Mouse (Mus musculus) liver, embryonic 15.5 days (tissue): ENCODE results near the gene Gm4792. TPM values are rescaled to one million over a fixed set of nuclear protein-coding genes. Genes with fewer than 3 reads are reported as not detected.

Experiments used
- ATAC-seq: fragments of 200-750 bp; cut with Nextera tagmentation; 2 replicates; pipeline ENCODE4 v1.8.0; 2017; ENCODE audit warnings: moderate number of reproducible peaks, mild to moderate bottlenecking, moderate library complexity; ENCODE audit not compliant: insufficient read depth
- H3K27ac ChIP-seq: fragments of 300-500 bp; sonication (generic); replicated peaks from 2 replicates; pipeline ENCODE4 v1.5.1; 2015; ENCODE audit warnings: mild to moderate bottlenecking, inconsistent platforms
- H3K27me3 ChIP-seq: fragments of 300-500 bp; sonication (generic); 2 replicates; pipeline ENCODE4 v1.6.1; 2015; ENCODE audit warnings: mild to moderate bottlenecking, inconsistent platforms
- H3K36me3 ChIP-seq: fragments of 300-500 bp; sonication (generic); replicated peaks from 2 replicates; pipeline ENCODE4 v1.6.1; 2015; ENCODE audit warnings: moderate library complexity, mild to moderate bottlenecking, inconsistent platforms
- H3K4me1 ChIP-seq: fragments of 300-500 bp; sonication (generic); replicated peaks from 2 replicates; pipeline ENCODE4 v1.6.1; 2015; ENCODE audit warnings: inconsistent platforms
- H3K4me2 ChIP-seq: fragments of 300-500 bp; sonication (generic); 2 replicates; pipeline ENCODE4 v1.6.1; 2015; ENCODE audit warnings: moderate library complexity, mild to moderate bottlenecking, inconsistent platforms
- H3K4me3 ChIP-seq: fragments of 300-500 bp; sonication (generic); replicated peaks from 2 replicates; pipeline ENCODE4 v1.5.1; 2015; ENCODE audit warnings: mild to moderate bottlenecking, inconsistent platforms
- H3K9ac ChIP-seq: fragments of 300-500 bp; sonication (generic); 2 replicates; pipeline ENCODE4 v1.6.1; 2015; ENCODE audit warnings: moderate library complexity, mild to moderate bottlenecking, inconsistent platforms
- H3K9me3 ChIP-seq: fragments of 300-500 bp; sonication (generic); replicated peaks from 2 replicates; pipeline ENCODE4 v1.6.1; 2016; ENCODE audit warnings: inconsistent platforms
- WGBS: fragments of 180-500 bp; shearing (Covaris S2); methylation state at CpG from one replicate; pipeline ENCODE4 v1.1.7; 2015; ENCODE audit warnings: mixed read lengths; ENCODE audit not compliant: insufficient replicate concordance; 5-methylcytosine and 5-hydroxymethylcytosine counted together
- polyA plus RNA-seq: library from polyadenylated mRNA; unstranded; fragments of >200 nt; fragmentation: Nextera tagmentation; extraction: Ambion mirVana; gene quantifications from 2 replicates; pipeline ENCODE4 v1.2.1, GENCODE M21; 2015

Gene Gm4792
- polyA plus RNA-seq, 1 experiment from 2014 or later: not detected

DNA sequence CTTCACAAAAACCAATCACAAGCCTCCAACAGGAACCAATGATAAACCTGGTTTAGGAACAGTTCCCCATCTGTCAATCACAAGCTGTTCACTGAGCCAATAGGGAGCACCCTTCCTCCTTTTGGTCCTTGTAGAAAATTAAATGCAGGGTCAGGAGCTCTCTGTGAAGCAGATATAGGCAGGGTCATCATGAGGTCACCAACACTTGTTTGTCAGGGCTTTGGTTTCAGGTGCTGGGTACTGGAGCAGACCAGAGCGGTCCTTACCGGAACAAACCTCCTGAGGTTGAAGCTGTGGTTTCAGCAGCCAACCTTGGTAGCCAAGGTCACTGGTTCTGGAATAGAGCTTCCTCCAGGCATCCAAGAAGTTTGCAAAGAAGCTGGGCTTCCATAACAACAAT, 798 bp upstream of the Gm4792 start:
- Histone ChIP-seq H3K27me3 (peaks cover 5% of the 10 kb centered on the region; the same call in 1 of the 2 replicates), H3K4me2 (no peak overlapping the region), H3K9ac (no peak overlapping the region), H3K9me3 (no peaks in the 10 kb centered on the region), H3K27ac (no peak overlapping the region), H3K36me3 (no peaks in the 10 kb centered on the region), H3K4me1 (no peaks in the 10 kb centered on the region), H3K4me3 (no peak overlapping the region)
- WGBS: 81% methylated on average over 2 of the region's 2 CpGs
- no peak for ATAC-seq

DNA sequence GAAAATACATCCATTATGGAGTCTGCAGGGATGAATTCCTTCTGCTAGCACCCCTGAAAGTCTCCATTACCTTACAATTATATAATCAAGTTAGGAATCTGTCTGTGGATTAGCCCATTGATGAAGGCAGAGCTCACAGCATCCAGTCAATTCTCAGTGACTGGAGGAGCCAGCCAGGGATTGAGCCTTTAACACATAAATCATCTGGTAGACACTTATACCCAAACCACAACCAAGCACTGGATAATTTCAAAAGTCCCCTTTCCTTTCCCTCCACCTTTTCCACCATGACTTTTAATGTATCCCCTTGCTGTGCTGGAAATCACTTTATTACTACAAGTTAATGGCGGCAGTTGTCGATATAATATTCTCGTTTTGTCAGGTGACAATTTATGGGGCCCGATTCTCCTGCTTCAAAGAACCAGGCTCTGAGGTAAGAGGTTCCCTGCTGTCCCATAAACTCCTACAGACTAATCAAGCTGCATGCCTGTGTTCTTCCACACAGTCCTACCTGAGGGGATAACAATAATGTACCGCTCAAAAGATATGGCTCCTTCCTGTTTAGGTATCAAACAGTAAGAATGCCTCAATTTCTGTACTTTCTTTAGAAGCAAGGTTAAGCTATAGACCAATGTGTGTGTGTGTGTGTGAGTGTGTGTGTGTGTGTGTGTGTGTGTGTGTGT, 2.4 kb downstream of the Gm4792 start:
- Histone ChIP-seq H3K4me1 (no peaks in the 10 kb centered on the region), H3K9ac (no peak overlapping the region), H3K27me3 (peaks cover 5% of the 10 kb centered on the region; the same call in 1 of the 2 replicates), H3K9me3 (no peaks in the 10 kb centered on the region), H3K4me3 (no peak overlapping the region), H3K4me2 (no peak overlapping the region), H3K27ac (no peak overlapping the region), H3K36me3 (no peaks in the 10 kb centered on the region)
- ATAC-seq: no peak
- WGBS: 77% methylated on average over 5 of the region's 5 CpGs

DNA sequence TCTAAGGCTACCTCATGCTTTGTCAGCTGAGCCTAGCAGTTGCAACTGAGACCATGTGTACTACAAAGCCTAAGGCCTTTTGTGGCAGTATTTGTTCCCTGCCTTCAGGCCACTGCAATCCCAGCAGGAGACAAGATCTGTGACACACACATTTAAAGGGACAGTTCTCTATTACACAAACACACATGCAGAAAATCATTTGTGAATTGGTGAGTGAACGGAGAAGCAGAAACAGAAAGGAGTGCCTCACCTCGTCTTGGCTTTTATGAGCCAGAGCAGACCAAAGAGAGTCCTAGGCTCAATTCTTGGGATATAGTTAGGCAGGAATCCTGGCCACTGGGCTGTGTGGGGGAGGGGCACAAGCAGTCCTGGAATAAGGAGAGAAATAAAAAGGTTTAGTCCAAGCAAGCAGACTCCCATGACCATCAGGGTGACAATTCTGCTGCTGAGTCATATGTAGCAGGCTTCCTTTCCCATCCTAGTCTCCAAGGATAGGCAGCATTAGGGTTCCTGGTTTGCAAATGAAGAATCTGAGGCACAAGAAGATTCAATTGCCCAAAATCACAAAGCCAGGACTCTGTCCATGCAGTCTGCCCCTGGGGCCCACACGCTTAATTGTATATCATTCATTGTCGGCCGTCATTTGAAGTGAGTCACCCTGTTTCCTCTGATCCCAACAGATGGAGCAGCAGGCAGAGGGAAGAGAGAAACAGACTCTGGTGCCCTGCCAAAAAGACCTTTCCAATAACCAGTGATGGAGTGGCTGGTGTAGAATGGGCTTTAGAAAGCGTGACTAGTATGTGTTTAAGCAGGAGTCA, 3.4 kb downstream of the Gm4792 start:
- Histone ChIP-seq H3K4me3 (no peak overlapping the region), H3K9me3 (no peaks in the 10 kb centered on the region), H3K36me3 (no peaks in the 10 kb centered on the region), H3K27me3 (peaks cover 5% of the 10 kb centered on the region; the same call in 1 of the 2 replicates), H3K4me2 (no peak overlapping the region), H3K27ac (no peak overlapping the region), H3K9ac (no peak overlapping the region), H3K4me1 (no peaks in the 10 kb centered on the region)
- WGBS: 55% methylated on average over 6 of the region's 6 CpGs
- ATAC-seq: no peak

DNA sequence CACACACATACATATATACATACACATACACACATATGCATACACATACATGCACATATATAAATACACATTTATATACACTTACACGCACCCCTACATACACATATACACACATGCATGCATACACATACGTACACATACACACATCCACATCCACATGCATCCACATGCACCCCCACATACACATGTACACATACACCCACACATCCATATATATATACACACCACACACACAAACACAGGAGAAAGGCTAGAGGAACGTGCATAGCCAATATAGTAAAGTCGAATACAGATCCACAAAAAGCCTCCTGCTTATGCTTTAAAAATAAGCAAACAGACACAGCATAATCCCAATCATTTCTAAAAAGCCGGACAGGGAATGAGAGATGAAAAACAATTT, 4.1 kb downstream of the Gm4792 start:
- H3K9ac ChIP-seq: no peak overlapping the region
- H3K27me3 ChIP-seq: peaks cover 5% of the 10 kb centered on the region; the same call in 1 of the 2 replicates
- H3K36me3 ChIP-seq: no peaks in the 10 kb centered on the region
- H3K27ac ChIP-seq: no peak overlapping the region
- H3K4me2 ChIP-seq: no peak overlapping the region
- no peak overlapping the region for H3K4me3 ChIP-seq
- H3K4me1 ChIP-seq: no peaks in the 10 kb centered on the region
- 65% methylated on average over 5 of the region's 5 CpGs for WGBS
- ATAC-seq: no peak
- no peaks in the 10 kb centered on the region for H3K9me3 ChIP-seq

DNA sequence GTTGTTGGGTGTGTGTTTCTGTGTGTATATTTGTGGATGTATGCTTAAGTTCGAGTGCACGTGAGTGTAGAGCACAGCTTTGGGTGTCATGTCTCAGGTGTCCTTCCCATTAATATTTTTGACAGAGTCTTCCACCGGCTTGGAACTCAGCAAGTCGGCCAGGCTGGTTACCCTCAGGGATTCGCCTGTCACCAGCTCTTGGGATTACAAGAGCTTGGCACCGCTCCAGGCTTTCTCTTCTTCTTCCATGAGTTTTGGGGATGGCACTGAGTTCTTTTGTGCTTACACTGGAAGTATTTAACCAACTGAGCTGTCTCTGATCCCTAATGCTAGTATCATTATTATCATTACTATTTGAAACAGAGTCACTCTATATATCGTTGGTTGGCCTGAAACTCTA, 15.7 kb downstream of the Gm4792 start:
- 77% methylated on average over 7 of the region's 7 CpGs for WGBS
- Histone ChIP-seq H3K4me1 (no peaks in the 10 kb centered on the region), H3K4me3 (no peak overlapping the region), H3K36me3 (no peaks in the 10 kb centered on the region), H3K27ac (no peak overlapping the region), H3K4me2 (no peak overlapping the region), H3K27me3 (no peaks in the 10 kb centered on the region), H3K9me3 (no peaks in the 10 kb centered on the region), H3K9ac (no peak overlapping the region)
- ATAC-seq: no peak

DNA sequence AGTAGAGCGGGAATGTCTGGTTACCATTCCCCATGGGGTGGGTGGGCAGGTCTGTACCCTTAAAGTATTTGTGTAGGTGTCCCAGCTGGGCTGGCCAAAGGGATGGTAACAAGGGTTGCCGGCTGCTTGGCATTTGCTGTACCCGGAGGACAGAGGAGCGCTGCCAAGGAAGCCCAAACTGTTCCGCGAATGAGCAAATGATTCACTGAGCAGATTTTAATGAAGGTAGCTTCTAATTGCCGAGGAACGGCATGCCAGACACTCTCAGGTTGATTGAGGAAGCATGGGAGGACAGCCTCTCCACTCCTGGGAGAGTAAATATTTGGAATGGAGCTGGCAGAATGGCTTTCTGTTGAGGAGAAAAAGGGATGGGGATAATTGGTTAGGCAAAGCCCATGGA, 16.3 kb downstream of the Gm4792 start:
- no peak for ATAC-seq

DNA sequence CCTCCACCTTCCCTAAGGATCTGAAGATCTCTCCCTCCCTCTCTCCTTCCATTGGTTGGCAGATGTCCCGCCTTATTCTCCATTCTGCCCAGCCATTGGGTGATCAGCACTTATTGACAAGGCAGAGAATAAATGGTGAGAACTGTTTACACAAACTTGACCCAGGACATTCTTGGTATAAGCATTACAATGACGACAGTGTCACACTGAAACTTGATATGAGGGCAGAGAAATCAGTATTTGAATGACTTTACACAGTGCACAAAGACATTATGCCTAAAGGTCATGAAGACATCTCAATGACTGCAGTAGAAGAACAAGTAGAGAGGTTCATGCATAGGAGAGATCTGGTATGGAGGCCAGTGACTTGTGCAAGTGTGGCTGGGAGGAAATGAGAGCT, 22.0 kb downstream of the Gm4792 start:
- Histone ChIP-seq H3K9ac (no peak overlapping the region), H3K4me2 (no peak overlapping the region), H3K27me3 (no peaks in the 10 kb centered on the region), H3K4me1 (no peaks in the 10 kb centered on the region), H3K4me3 (no peak overlapping the region), H3K9me3 (no peaks in the 10 kb centered on the region), H3K36me3 (no peaks in the 10 kb centered on the region), H3K27ac (no peak overlapping the region)
- no peak for ATAC-seq
- 42% methylated on average over 2 of the region's 2 CpGs for WGBS

More for the DNA sequence above, 16.3 kb downstream of the Gm4792 start:
- Histone ChIP-seq H3K9me3 (no peaks in the 10 kb centered on the region), H3K4me1 (no peaks in the 10 kb centered on the region), H3K9ac (no peak overlapping the region), H3K36me3 (no peaks in the 10 kb centered on the region), H3K4me3 (no peak overlapping the region), H3K27me3 (no peaks in the 10 kb centered on the region), H3K27ac (no peak overlapping the region), H3K4me2 (no peak overlapping the region)
- 75% methylated on average over 8 of the region's 8 CpGs for WGBS

DNA sequence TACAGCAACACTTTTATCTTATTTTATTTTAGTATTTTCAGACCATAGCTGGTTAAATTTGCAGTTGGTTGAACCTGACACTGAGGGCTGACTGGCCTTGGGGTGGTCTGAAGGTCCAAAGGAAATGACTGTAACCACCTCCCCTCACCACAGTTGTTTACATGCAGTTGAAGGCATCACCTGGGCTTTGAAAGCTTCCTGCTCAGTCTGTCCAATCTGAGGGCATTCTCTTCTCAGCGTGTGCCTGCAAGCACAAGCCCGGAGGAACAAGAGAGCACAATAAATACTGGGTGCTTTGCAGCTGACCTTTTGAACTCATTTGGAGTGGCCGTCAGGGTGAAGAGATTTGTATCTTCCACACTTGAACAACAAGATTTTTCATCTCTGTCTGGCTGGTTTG, 23.2 kb downstream of the Gm4792 start:
- WGBS: 28% methylated on average over 3 of the region's 3 CpGs
- no peaks in the 10 kb centered on the region for H3K9me3 ChIP-seq

DNA sequence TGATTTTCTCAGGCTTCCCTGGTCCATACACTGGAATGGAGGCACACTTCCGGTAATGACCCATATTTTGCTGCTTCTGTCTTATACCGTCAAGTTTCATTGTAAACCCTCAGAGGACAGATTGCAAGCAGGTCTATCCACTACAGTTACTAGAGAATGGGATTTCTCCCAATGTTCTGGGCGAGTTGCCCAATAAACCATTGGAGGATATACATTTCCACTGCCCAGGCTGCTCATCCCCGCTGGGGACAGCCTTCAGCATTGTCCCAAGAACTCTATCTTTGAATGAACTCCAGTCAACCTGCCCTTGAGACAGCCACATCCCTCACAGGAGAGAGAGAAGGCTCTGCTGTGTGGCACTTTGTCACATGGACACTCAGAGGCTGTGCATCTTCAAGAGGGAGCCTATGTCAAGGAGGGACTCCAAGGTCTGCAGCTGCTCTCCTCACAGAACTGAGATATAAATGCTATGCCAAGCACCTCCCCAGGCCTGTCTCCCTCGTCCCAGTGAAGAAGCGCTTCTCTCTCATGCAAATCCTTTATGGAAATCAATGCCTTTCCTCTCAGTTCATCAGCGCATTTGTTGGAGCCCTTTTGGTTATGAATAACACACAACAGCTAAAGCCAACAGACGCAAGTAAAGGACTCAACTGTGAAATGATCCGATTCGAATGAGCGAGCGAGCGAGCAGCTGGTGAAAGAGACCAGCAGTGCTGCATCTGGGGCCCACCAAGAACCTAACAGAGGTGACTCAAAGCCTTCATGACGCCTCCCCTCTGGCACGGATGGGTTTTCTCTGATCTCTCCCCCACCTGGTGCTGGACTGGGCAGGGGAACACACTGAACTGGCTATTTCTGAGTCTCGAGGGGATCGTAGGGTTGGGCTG, 32.6 kb downstream of the Gm4792 start:
- Histone ChIP-seq H3K4me2 (no peak overlapping the region), H3K27me3 (no peaks in the 10 kb centered on the region), H3K4me3 (no peak overlapping the region), H3K4me1 (no peaks in the 10 kb centered on the region), H3K27ac (no peak overlapping the region), H3K9me3 (no peaks in the 10 kb centered on the region), H3K36me3 (no peaks in the 10 kb centered on the region), H3K9ac (no peak overlapping the region)
- 65% methylated on average over 17 of the region's 17 CpGs for WGBS
- no peak for ATAC-seq

More for the DNA sequence above, 23.2 kb downstream of the Gm4792 start:
- Histone ChIP-seq H3K4me1 (no peaks in the 10 kb centered on the region), H3K36me3 (no peaks in the 10 kb centered on the region), H3K9ac (no peak overlapping the region), H3K27me3 (no peaks in the 10 kb centered on the region), H3K4me2 (no peak overlapping the region), H3K27ac (no peak overlapping the region), H3K4me3 (no peak overlapping the region)
- ATAC-seq: no peak

DNA sequence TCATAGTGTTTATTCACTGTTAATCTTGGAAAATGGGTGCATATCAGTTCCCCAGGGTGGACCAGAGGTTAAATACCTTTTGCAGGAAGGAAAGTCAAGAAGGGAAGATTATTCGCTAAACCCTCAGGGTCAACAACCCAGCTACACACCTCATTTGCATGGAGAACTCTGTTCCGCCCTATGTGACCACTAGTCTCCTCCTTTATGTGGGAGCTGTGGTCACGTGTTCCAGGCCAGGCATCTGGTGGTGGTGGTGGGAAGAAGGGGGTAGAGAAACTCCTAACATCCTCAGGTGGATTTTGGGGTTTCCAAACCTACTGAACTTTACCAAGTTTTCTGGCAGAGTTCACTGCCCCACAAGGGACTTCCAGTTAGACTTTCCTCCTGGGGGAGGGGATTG, 35.3 kb downstream of the Gm4792 start:
- Histone ChIP-seq H3K4me2 (no peak overlapping the region), H3K4me3 (no peak overlapping the region), H3K36me3 (no peaks in the 10 kb centered on the region), H3K9me3 (no peaks in the 10 kb centered on the region), H3K4me1 (no peaks in the 10 kb centered on the region), H3K27me3 (no peaks in the 10 kb centered on the region), H3K9ac (no peak overlapping the region), H3K27ac (no peak overlapping the region)
- ATAC-seq: no peak
- 57% methylated on average over 3 of the region's 3 CpGs for WGBS

DNA sequence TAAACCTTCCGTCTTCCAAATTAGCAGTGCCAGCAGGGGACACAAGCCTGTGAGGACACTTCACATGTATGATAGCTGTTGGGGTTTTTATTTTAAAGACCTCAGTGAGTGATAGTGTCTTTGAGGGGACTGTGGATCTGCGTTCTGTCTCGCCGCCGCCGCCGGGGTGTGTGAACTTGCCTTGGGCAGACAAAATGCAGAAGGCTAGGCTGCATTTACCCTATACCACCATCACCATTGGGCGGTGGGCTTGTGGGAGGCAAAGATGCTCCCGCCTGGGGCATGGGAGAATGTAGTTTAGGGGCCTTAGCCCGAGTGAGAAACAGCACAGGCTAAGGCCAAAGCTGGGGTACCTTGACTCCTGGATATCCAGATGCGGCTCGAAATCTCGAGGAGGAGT, 35.9 kb downstream of the Gm4792 start:
- WGBS: 86% methylated on average over 13 of the region's 13 CpGs
- no peaks in the 10 kb centered on the region for H3K4me1 ChIP-seq
- H3K36me3 ChIP-seq: no peaks in the 10 kb centered on the region
- H3K27me3 ChIP-seq: no peaks in the 10 kb centered on the region
- H3K27ac ChIP-seq: no peak overlapping the region
- H3K4me2 ChIP-seq: no peak overlapping the region
- no peaks in the 10 kb centered on the region for H3K9me3 ChIP-seq
- H3K4me3 ChIP-seq: no peak overlapping the region
- H3K9ac ChIP-seq: no peak overlapping the region
- ATAC-seq: no peak
